Mouse (Mus musculus) bone marrow macrophage, adult 2 months (primary cell): ENCODE results near the gene Sema6b.

Source experiments
- CTCF ChIP-seq: IDR thresholded peaks from 2 replicates; pipeline ENCODE4 v1.5.1; 2012; ENCODE audit warnings: low read depth, mild to moderate bottlenecking, low read length, moderate library complexity
- POLR2A ChIP-seq: IDR thresholded peaks from 2 replicates; pipeline ENCODE4 v1.6.1; 2012; ENCODE audit warnings: mild to moderate bottlenecking, low read depth, low read length, borderline replicate concordance

GRCm38 (mm10) chr17:56165671-56166070 lies 25.5 kb upstream of the Sema6b start:
- no peak for TF ChIP-seq POLR2A
- TF ChIP-seq CTCF = no peak
